Mouse (Mus musculus) CH12.LX (cell line): ENCODE results near the gene Dgkd.

Source experiments
- CTCF ChIP-seq, 2 experiments: IDR thresholded peaks in 1 of 2; conservative IDR thresholded peaks in 1 of 2; 2 replicates each; pipeline ENCODE4 v1.5.1; 2011 to 2012; ENCODE audit warnings: low read depth in 2 of 2, low read length in 2 of 2, improper control_type of control experiment in 1 of 2, inconsistent platforms in 1 of 2, mild to moderate bottlenecking in 1 of 2, moderate library complexity in 1 of 2
- JUND ChIP-seq: conservative IDR thresholded peaks from 2 replicates; pipeline ENCODE4 v1.6.1; 2011; ENCODE audit warnings: low read depth, low read length, improper control_type of control experiment

DNA sequence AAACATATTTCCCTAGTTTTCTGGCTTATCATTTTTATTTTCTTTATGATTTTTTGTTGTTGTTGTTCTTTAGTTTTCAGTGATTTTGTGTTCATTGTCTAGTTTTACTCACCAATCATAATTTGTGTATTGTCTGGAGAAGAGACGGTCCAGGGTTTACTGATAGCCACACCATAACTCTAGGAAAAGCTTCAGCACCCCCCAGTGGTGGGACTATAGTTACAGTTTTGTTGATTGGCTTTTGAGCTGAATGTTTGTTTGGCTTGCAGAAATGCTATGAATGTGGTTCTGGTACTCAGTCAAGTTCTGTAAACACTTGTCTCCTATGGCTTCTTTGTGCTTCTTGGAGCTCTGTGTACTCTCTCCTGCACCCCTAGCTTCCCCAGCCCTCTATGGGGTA, 69.6 kb downstream of the Dgkd start:
- no peak for TF ChIP-seq JUND
- TF ChIP-seq CTCF (conservative IDR thresholded peaks at IDR 0.05 in 1 of 2, IDR thresholded peaks at IDR 0.05 in 1 of 2; ENCODE audit: low read depth in 2 of 2, low read length in 2 of 2) = peak; percentile 17 to 73; a peak in 2 of 4 replicates
